Mouse (Mus musculus) ES-E14 (cell line): ENCODE data around the gene Lrch3. TPM values are rescaled to one million over a fixed set of nuclear protein-coding genes. Genes with fewer than 3 reads are reported as not detected.

ENCODE experiments used
- DNase-seq: peaks from one replicate; pipeline ENCODE4 v3.0.0-alpha.2; 2013; ENCODE audit warnings: low read depth, low spot score
- H3K27ac ChIP-seq: 2 replicates; pipeline ENCODE4 v1.5.1; 2012; ENCODE audit warnings: low read depth, mild to moderate bottlenecking, low read length, moderate library complexity, mixed read lengths; ENCODE audit not compliant: poor library complexity, insufficient read depth, severe bottlenecking
- H3K36me3 ChIP-seq: 2 replicates; pipeline ENCODE4 v1.6.1; 2012; ENCODE audit warnings: mild to moderate bottlenecking, low read length, moderate library complexity, mixed read lengths; ENCODE audit not compliant: control insufficient read depth, poor library complexity, insufficient read depth, severe bottlenecking
- H3K4me1 ChIP-seq, 2 experiments: fragments of 150-350 bp in 1 of 2; sonication (generic) in 1 of 2; 2 replicates each; pipeline ENCODE4 v1.6.1; 2012; ENCODE audit warnings: low read length in 2 of 2, mild to moderate bottlenecking in 1 of 2, mixed read lengths in 1 of 2; ENCODE audit not compliant: control insufficient read depth in 2 of 2, insufficient read depth in 2 of 2, poor library complexity in 1 of 2
- H3K4me3 ChIP-seq, 2 experiments: fragments of 150-350 bp in 1 of 2; sonication (generic) in 1 of 2; 2 replicates each; pipeline ENCODE4 v1.5.1; 2012; ENCODE audit warnings: low read length in 2 of 2, low read depth in 1 of 2, mild to moderate bottlenecking in 1 of 2, mixed read lengths in 1 of 2; ENCODE audit not compliant: insufficient read depth in 1 of 2, poor library complexity in 1 of 2, severe bottlenecking in 1 of 2
- H3K9ac ChIP-seq: 2 replicates; pipeline ENCODE4 v1.6.1; 2012; ENCODE audit warnings: low read depth, mild to moderate bottlenecking, low read length, mixed read lengths; ENCODE audit not compliant: poor library complexity, insufficient read depth, severe bottlenecking
- H3K9me3 ChIP-seq: fragments of 150-350 bp; sonication (generic); 2 replicates; pipeline ENCODE4 v1.6.1; 2012; ENCODE audit warnings: low read depth, mild to moderate bottlenecking, low read length; ENCODE audit not compliant: control insufficient read depth, insufficient read depth
- CHD2 ChIP-seq: IDR thresholded peaks from 2 replicates; pipeline ENCODE4 v1.6.1; 2014; ENCODE audit warnings: mild to moderate bottlenecking, low read depth, low read length, inconsistent platforms
- HCFC1 ChIP-seq: IDR thresholded peaks from 2 replicates; pipeline ENCODE4 v1.6.1; 2012; ENCODE audit warnings: low read length, inconsistent platforms, borderline replicate concordance; ENCODE audit not compliant: insufficient read depth
- MAFK ChIP-seq: IDR thresholded peaks from 2 replicates; pipeline ENCODE4 v1.6.1; 2014; ENCODE audit warnings: mild to moderate bottlenecking, low read depth, low read length, inconsistent platforms; ENCODE audit not compliant: insufficient read depth
- ZC3H11A ChIP-seq: IDR thresholded peaks from 2 replicates; pipeline ENCODE4 v1.6.1; 2012; ENCODE audit warnings: low read depth, mild to moderate bottlenecking, inconsistent platforms, low read length, borderline replicate concordance
- ZNF384 ChIP-seq: IDR thresholded peaks from 2 replicates; pipeline ENCODE4 v1.6.1; 2012; ENCODE audit warnings: low read depth, low read length, inconsistent platforms
- in situ Hi-C, 2 experiments: fragments of 600-800 bp; cut with MboI; formaldehyde crosslinking; loops; one replicate each; pipeline ENCODE4 v1.15.1; 2025; ENCODE audit warnings: low sequenced_read_pairs in 2 of 2, inconsistent platforms in 1 of 2; ENCODE audit not compliant: unreplicated experiment in 2 of 2
- total RNA-seq: library from RNA; depleted of rRNA; stranded (reverse); fragments of 300-350 nt; gene quantifications from 2 replicates; pipeline ENCODE4 v1.2.3, GENCODE M21; 2012; rRNA removed

Lrch3 gene
- 11.0 and 15.8 TPM in 2 replicates for total RNA-seq

GRCm38 (mm10) chr16:32913937-32914881 lies at the start of gene Lrch3:
Gene Lrch3, plus strand, starts transcription at chr16:32914100.
- Histone ChIP-seq H3K4me1 (peaks cover 2 to 9% of the 10 kb centered on the region in 2 experiments; a peak in 2 of 4 replicates), H3K9ac (peak within 1 kb of the TSS; percentile 95), H3K36me3 (no peaks in the 10 kb centered on the region), H3K27ac (peak within 1 kb of the TSS; percentile 73), H3K4me3 (peak within 1 kb of the TSS; percentile 96 to 98), H3K9me3 (no peaks in the 10 kb centered on the region)
- peak; percentile 79 for DNase-seq
- in situ Hi-C loops: no loop called here
- TF ChIP-seq CHD2: no peak
- TF ChIP-seq ZC3H11A: no peak
- TF ChIP-seq ZNF384: no peak
- no peak for TF ChIP-seq MAFK
- TF ChIP-seq HCFC1: no peak; the same call in 1 of the 2 replicates

GRCm38 (mm10) chr16:32865401-32865800 lies 48.5 kb upstream of the Lrch3 start:
- peaks cover 2% of the 10 kb centered on the region in 2 experiments; a peak in 2 of 4 replicates for H3K4me1 ChIP-seq
- H3K9ac ChIP-seq: no peak overlapping the region
- no peaks in the 10 kb centered on the region for H3K9me3 ChIP-seq
- no peak for DNase-seq
- no peak overlapping the region for H3K4me3 ChIP-seq
- H3K27ac ChIP-seq: no peak overlapping the region
- in situ Hi-C loops: no loop called here
- TF ChIP-seq MAFK (no peak), HCFC1 (no peak), CHD2 (no peak), ZC3H11A (no peak), ZNF384 (no peak)
- no peaks in the 10 kb centered on the region for H3K36me3 ChIP-seq

GRCm38 (mm10) chr16:32866713-32867112 lies 47.2 kb upstream of the Lrch3 start:
- no peak for TF ChIP-seq ZC3H11A
- no peak for TF ChIP-seq CHD2
- TF ChIP-seq ZNF384: no peak
- TF ChIP-seq MAFK: no peak
- no peak for TF ChIP-seq HCFC1
- no peaks in the 10 kb centered on the region for H3K9me3 ChIP-seq
- peaks cover 2% of the 10 kb centered on the region in 2 experiments; a peak in 2 of 4 replicates for H3K4me1 ChIP-seq
- in situ Hi-C loops: no loop called here
- H3K9ac ChIP-seq: no peak overlapping the region
- DNase-seq: no peak
- no peak overlapping the region for H3K27ac ChIP-seq
- no peaks in the 10 kb centered on the region for H3K36me3 ChIP-seq
- H3K4me3 ChIP-seq: no peak overlapping the region

- H3K27ac ChIP-seq: no peak overlapping the region
- peak; percentile 85 for DNase-seq
These were observed 45.9 kb upstream of the Lrch3 start for GRCm38 (mm10) chr16:32867919-32868552.

More at GRCm38 (mm10) chr16:32867919-32868552, 45.9 kb upstream of the Lrch3 start:
- in situ Hi-C loops: no loop called here
- TF ChIP-seq CHD2 (peak; percentile 46; the same call in 1 of the 2 replicates), ZNF384 (no peak), ZC3H11A (no peak), HCFC1 (peak; percentile 96), MAFK (peak; percentile 78)
- H3K9me3 ChIP-seq: no peaks in the 10 kb centered on the region
- H3K9ac ChIP-seq: peak overlapping the region; percentile 85
- H3K4me3 ChIP-seq: peak overlapping the region; percentile 92 to 98
- no peaks in the 10 kb centered on the region for H3K36me3 ChIP-seq
- H3K4me1 ChIP-seq: peaks cover 2% of the 10 kb centered on the region in 2 experiments; a peak in 2 of 4 replicates
